Mouse (Mus musculus): ENCODE results near the gene Rbm8a.

- TF ChIP-seq CTCF (IDR thresholded peaks at IDR 0.05) (no peak), EP300 (IDR thresholded peaks at IDR 0.05; ENCODE audit: insufficient read depth, low read depth, low read length) (no peak), POLR2A (IDR thresholded peaks at IDR 0.05; ENCODE audit: insufficient read depth, low read depth, low read length) (no peak)
Observed at GRCm38 (mm10) chr3:96636448-96636847, 6.7 kb downstream of the Rbm8a start.

Measured in heart, adult 2 months (tissue).